8 mouse cellular contexts compared by ENCODE assay signal in the genomic region with DNA sequence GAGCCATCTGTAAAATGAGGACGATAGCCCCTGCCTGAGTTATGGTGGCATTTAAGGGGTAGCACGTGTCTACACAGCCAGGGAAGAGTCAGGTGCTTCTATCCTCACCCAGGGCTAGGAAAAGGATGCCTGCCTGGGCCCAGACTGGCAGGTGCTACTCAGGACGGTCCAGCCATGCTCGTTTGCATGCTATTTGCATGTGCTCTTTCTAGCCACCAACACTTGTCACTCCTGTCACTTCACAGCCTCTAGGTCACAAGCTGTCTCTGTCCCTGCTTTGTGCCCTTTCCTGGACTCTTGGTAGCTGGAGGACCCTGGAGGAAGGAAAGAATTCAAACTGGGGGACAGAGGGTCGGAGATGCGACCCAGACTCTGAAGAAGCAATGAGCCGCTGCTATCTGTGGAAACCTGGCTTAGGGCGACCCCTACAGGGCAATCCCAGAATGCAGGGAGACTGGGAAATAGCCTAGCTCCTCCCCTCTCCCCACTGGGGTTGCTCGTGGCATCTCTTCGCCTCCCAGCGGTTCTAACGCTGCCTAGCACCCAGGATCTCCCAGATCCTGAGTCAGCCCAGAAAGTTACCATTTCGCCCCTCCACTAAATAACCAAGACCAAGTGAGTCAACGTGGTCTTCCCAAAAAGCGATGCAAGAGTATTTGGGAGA. TPM values are rescaled to one million over a fixed set of nuclear protein-coding genes. Genes with fewer than 3 reads are reported as not detected.
A peak's percentile ranks its signal among the peaks of the same experiment; 100 is the strongest.
DNase-seq lines count a peak whose midpoint lies in the region; ATAC-seq and TF ChIP-seq lines count a peak whose summit lies in the region.

No protein-coding gene starts in this region.

- no peak for TF ChIP-seq POLR2A in bone marrow macrophage, adult 2 months (IDR thresholded peaks at IDR 0.05; ENCODE audit: borderline replicate concordance, low read depth, low read length)
- TF ChIP-seq POLR2A in lung, adult 2 months (IDR thresholded peaks at IDR 0.05; ENCODE audit: borderline replicate concordance, extremely low read depth, low read depth, low read length): no peak
- no peak for TF ChIP-seq POLR2A in testis, adult 2 months (IDR thresholded peaks at IDR 0.05; ENCODE audit: control insufficient read depth, low read depth, low read length)

- peaks cover 21% of the 10 kb centered on the region for H3K27me3 ChIP-seq in heart, embryonic 15.5 days
- peaks cover 7% of the 10 kb centered on the region; the same call in 1 of the 2 replicates for H3K27me3 ChIP-seq in neural tube, embryonic 15.5 days (replicated peaks)
- no peaks in the 10 kb centered on the region for H3K27me3 ChIP-seq in testis, adult 2 months (ENCODE audit: control insufficient read depth, insufficient read depth, low read length)

- WGBS in heart, embryonic 15.5 days: 10% methylated on average over 15 of the region's 15 CpGs
- 13% methylated on average over 15 of the region's 15 CpGs for WGBS in lung, adult 2 months
- WGBS in neural tube, embryonic 15.5 days: 9% methylated on average over 15 of the region's 15 CpGs

- peak; percentile 92 for TF ChIP-seq CTCF in bone marrow macrophage, adult 2 months (IDR thresholded peaks at IDR 0.05; ENCODE audit: low read depth, low read length)
- TF ChIP-seq CTCF in lung, adult 2 months (IDR thresholded peaks at IDR 0.05; ENCODE audit: insufficient read depth, low read length): peak; percentile 98
- peak; percentile 96 for TF ChIP-seq CTCF in testis, adult 2 months (IDR thresholded peaks at IDR 0.05; ENCODE audit: control insufficient read depth, insufficient read depth, insufficient replicate concordance, low read depth, low read length)

- H3K4me2 ChIP-seq in heart, embryonic 15.5 days: no peak overlapping the region
- no peak overlapping the region for H3K4me2 ChIP-seq in neural tube, embryonic 15.5 days

- ATAC-seq in erythroblast, adult 5-6 weeks (replicated peaks; ENCODE audit: low FRiP score, poor library complexity, severe bottlenecking): peak; percentile 63
- 0 out of 2 replicates have a peak, but pooled peaks have one; percentile 18 for ATAC-seq in heart, embryonic 15.5 days (replicated peaks; ENCODE audit: insufficient number of reproducible peaks, insufficient read depth, low FRiP score, low read depth)
- peak; percentile 38 for ATAC-seq in neural tube, embryonic 15.5 days (ENCODE audit: low FRiP score)

- peak; percentile 75 to 86 for DNase-seq in CD8-positive naive resting alpha-beta T cell, adult 2 months (ENCODE audit: low read depth in 2 of 2, low spot score in 2 of 2)
- peak; percentile 93 to 97 for DNase-seq in kidney, postnatal 36 days
- peak; percentile 98 for DNase-seq in lung, adult 2 months

- H3K4me3 ChIP-seq in bone marrow macrophage, adult 2 months (ENCODE audit: insufficient read depth, low read length): no peak overlapping the region
- no peak overlapping the region for H3K4me3 ChIP-seq in heart, embryonic 15.5 days
- no peak overlapping the region for H3K4me3 ChIP-seq in lung, adult 2 months (replicated peaks; ENCODE audit: extremely low read depth, low read depth, low read length)
- no peak overlapping the region for H3K4me3 ChIP-seq in neural tube, embryonic 15.5 days (replicated peaks)
- no peak overlapping the region for H3K4me3 ChIP-seq in testis, adult 2 months (ENCODE audit: control insufficient read depth, low read depth, low read length)

- H3K27ac ChIP-seq in bone marrow macrophage, adult 2 months (ENCODE audit: insufficient read depth, low read depth, low read length): no peak overlapping the region
- H3K27ac ChIP-seq in heart, embryonic 15.5 days: peak overlapping the region; percentile 24; the same call in 1 of the 2 replicates
- H3K27ac ChIP-seq in neural tube, embryonic 15.5 days (replicated peaks): no peak overlapping the region
- H3K27ac ChIP-seq in testis, adult 2 months (ENCODE audit: control insufficient read depth, insufficient read depth, low read depth, low read length): no peak overlapping the region

- H3K9ac ChIP-seq in heart, embryonic 15.5 days: no peak overlapping the region
- H3K9ac ChIP-seq in neural tube, embryonic 15.5 days (replicated peaks): no peak overlapping the region

- peaks cover 39% of the 10 kb centered on the region for H3K4me1 ChIP-seq in bone marrow macrophage, adult 2 months (ENCODE audit: control insufficient read depth, insufficient read depth, low read length)
- H3K4me1 ChIP-seq in heart, embryonic 15.5 days (replicated peaks): peaks cover 22% of the 10 kb centered on the region
- peaks cover 16% of the 10 kb centered on the region for H3K4me1 ChIP-seq in lung, adult 2 months (ENCODE audit: control insufficient read depth, insufficient read depth, low read length)
- peaks cover 28% of the 10 kb centered on the region for H3K4me1 ChIP-seq in neural tube, embryonic 15.5 days
- H3K4me1 ChIP-seq in testis, adult 2 months (ENCODE audit: control insufficient read depth, insufficient read depth, low read length): peaks cover 18% of the 10 kb centered on the region

- no peaks in the 10 kb centered on the region for H3K9me3 ChIP-seq in heart, embryonic 15.5 days (replicated peaks)
- no peaks in the 10 kb centered on the region for H3K9me3 ChIP-seq in neural tube, embryonic 15.5 days (replicated peaks)

- H3K36me3 ChIP-seq in heart, embryonic 15.5 days: no peaks in the 10 kb centered on the region
- H3K36me3 ChIP-seq in neural tube, embryonic 15.5 days: no peaks in the 10 kb centered on the region
- H3K36me3 ChIP-seq in testis, adult 2 months (ENCODE audit: control insufficient read depth, insufficient read depth, low read length): no peaks in the 10 kb centered on the region

RNA-seq across cellular contexts. Expression of gene Krt78, which starts 19.5 kb away (rescaled TPM):
- not detected in 2 replicates for polyA plus RNA-seq in bone marrow macrophage, adult 2 months (2012; ENCODE audit: insufficient read depth, insufficient read length, missing spikeins)
- not detected in 2 replicates for total RNA-seq in erythroblast, adult 5-6 weeks (2015; ENCODE audit: low replicate concordance)
- not detected in 2 replicates for total RNA-seq in erythroblast, adult 5-6 weeks (2017; ENCODE audit: low replicate concordance)
- polyA plus RNA-seq in heart, embryonic 15.5 days (2015; fragmentation: Nextera tagmentation; extraction: Ambion mirVana): 0.04 and 0.10 TPM in 2 replicates
- polyA plus RNA-seq in lung, adult 2 months (2012; rRNA removed): 0.05 and 32.9 TPM in 2 replicates
- polyA plus RNA-seq in neural tube, embryonic 15.5 days (2015; fragmentation: Nextera tagmentation; extraction: Ambion mirVana): 0.05 TPM in 2 replicates
- 0.48 and 0.63 TPM in 2 replicates for polyA plus RNA-seq in testis, adult 2 months (2012; rRNA removed)

RNA-seq across cellular contexts. Expression of gene Krt8, which starts 30.7 kb away (rescaled TPM):
- not detected in 2 replicates for polyA plus RNA-seq in bone marrow macrophage, adult 2 months (2012; ENCODE audit: insufficient read depth, insufficient read length, missing spikeins)
- not detected in 2 replicates for total RNA-seq in erythroblast, adult 5-6 weeks (2015; ENCODE audit: low replicate concordance)
- not detected in 2 replicates for total RNA-seq in erythroblast, adult 5-6 weeks (2017; ENCODE audit: low replicate concordance)
- 30.3 and 197 TPM in 2 replicates for polyA plus RNA-seq in heart, embryonic 15.5 days (2015; fragmentation: Nextera tagmentation; extraction: Ambion mirVana)
- 128 and 147 TPM in 2 replicates for polyA plus RNA-seq in lung, adult 2 months (2012; rRNA removed)
- polyA plus RNA-seq in neural tube, embryonic 15.5 days (2015; fragmentation: Nextera tagmentation; extraction: Ambion mirVana): 2.2 and 297 TPM in 2 replicates
- polyA plus RNA-seq in testis, adult 2 months (2012; rRNA removed): 9.3 and 16.7 TPM in 2 replicates

RNA-seq across cellular contexts. Expression of gene Krt79, which starts 33.4 kb away (rescaled TPM):
- polyA plus RNA-seq in bone marrow macrophage, adult 2 months (2012; ENCODE audit: insufficient read depth, insufficient read length, missing spikeins): not detected in 2 replicates
- total RNA-seq in erythroblast, adult 5-6 weeks (2015; ENCODE audit: low replicate concordance): not detected in 2 replicates
- not detected in 2 replicates for total RNA-seq in erythroblast, adult 5-6 weeks (2017; ENCODE audit: low replicate concordance)
- polyA plus RNA-seq in heart, embryonic 15.5 days (2015; fragmentation: Nextera tagmentation; extraction: Ambion mirVana): 0.87 and 0.95 TPM in 2 replicates
- polyA plus RNA-seq in lung, adult 2 months (2012; rRNA removed): 24.6 and 32.7 TPM in 2 replicates
- 0.23 and 0.27 TPM in 2 replicates for polyA plus RNA-seq in neural tube, embryonic 15.5 days (2015; fragmentation: Nextera tagmentation; extraction: Ambion mirVana)
- polyA plus RNA-seq in testis, adult 2 months (2012; rRNA removed): 0.40 and 0.61 TPM in 2 replicates

RNA-seq across cellular contexts. Expression of gene Krt4, which starts 49.0 kb away (rescaled TPM):
- polyA plus RNA-seq in bone marrow macrophage, adult 2 months (2012; ENCODE audit: insufficient read depth, insufficient read length, missing spikeins): not detected in 2 replicates
- not detected in 2 replicates for total RNA-seq in erythroblast, adult 5-6 weeks (2015; ENCODE audit: low replicate concordance)
- total RNA-seq in erythroblast, adult 5-6 weeks (2017; ENCODE audit: low replicate concordance): not detected in 2 replicates
- polyA plus RNA-seq in heart, embryonic 15.5 days (2015; fragmentation: Nextera tagmentation; extraction: Ambion mirVana): 1.0 and 3.4 TPM in 2 replicates
- polyA plus RNA-seq in lung, adult 2 months (2012; rRNA removed): 0.25 and 1,733 TPM in 2 replicates
- 2.8 and 3.4 TPM in 2 replicates for polyA plus RNA-seq in neural tube, embryonic 15.5 days (2015; fragmentation: Nextera tagmentation; extraction: Ambion mirVana)
- 0.20 TPM in 1 of 2 replicates, not detected in the other for polyA plus RNA-seq in testis, adult 2 months (2012; rRNA removed)

RNA-seq across cellular contexts. Expression of gene Krt18, which starts 54.4 kb away (rescaled TPM):
- polyA plus RNA-seq in bone marrow macrophage, adult 2 months (2012; ENCODE audit: insufficient read depth, insufficient read length, missing spikeins): not detected in 2 replicates
- 2.3 TPM in 1 of 2 replicates, not detected in the other for total RNA-seq in erythroblast, adult 5-6 weeks (2015; ENCODE audit: low replicate concordance)
- 2.8 TPM in 1 of 2 replicates, not detected in the other for total RNA-seq in erythroblast, adult 5-6 weeks (2017; ENCODE audit: low replicate concordance)
- 33.1 and 213 TPM in 2 replicates for polyA plus RNA-seq in heart, embryonic 15.5 days (2015; fragmentation: Nextera tagmentation; extraction: Ambion mirVana)
- 62.6 and 63.8 TPM in 2 replicates for polyA plus RNA-seq in lung, adult 2 months (2012; rRNA removed)
- 1.9 and 300 TPM in 2 replicates for polyA plus RNA-seq in neural tube, embryonic 15.5 days (2015; fragmentation: Nextera tagmentation; extraction: Ambion mirVana)
- 0.52 and 5.1 TPM in 2 replicates for polyA plus RNA-seq in testis, adult 2 months (2012; rRNA removed)

Comparison
In these comparisons a context has a peak if more than half of its experiments do, and no peak if none do; other contexts are left out.
1. RNA of gene Krt79, which starts 33.4 kb away (polyA plus RNA-seq): 24.6 to 32.7 TPM in lung, adult 2 months; 0.87 to 0.95 TPM in heart, embryonic 15.5 days, 0.40 to 0.61 TPM in testis, adult 2 months, 0.23 to 0.27 TPM in neural tube, embryonic 15.5 days and not detected in bone marrow macrophage, adult 2 months; every median in the first group is over 10 times any median in the second.
2. Peak in every context shown above with its lines, with median percentiles within 50 percentile points of each other: DNase-seq, CTCF ChIP-seq and ATAC-seq.